Mouse (Mus musculus) left cerebral cortex, adult 9 months (tissue): ENCODE measurements at regions not wholly inside any gene's neighbourhood (a gene's known extent, or its start where the extent isn't known, plus 50 kb on each side); places are given as distances from the start of the nearest gene placed in this dataset.

Source experiments
- DNase-seq, 2 experiments: peaks; one replicate each; pipeline ENCODE4 v3.0.0; 2022; ENCODE audit warnings: low spot score in 2 of 2

GRCm38 (mm10) chr9:61089066-61089686 is 283.0 kb upstream of the Tle3 start:
- no peak for DNase-seq

- no peak for DNase-seq
Measured at GRCm38 (mm10) chr9:61091036-61091435, 281.1 kb upstream of the Tle3 start.

- DNase-seq: peak; percentile 44 to 77
Measured at GRCm38 (mm10) chr9:61092834-61093479, 279.2 kb upstream of the Tle3 start.

GRCm38 (mm10) chr9:61095069-61095775 is 276.9 kb upstream of the Tle3 start:
- no peak for DNase-seq

- no peak for DNase-seq
Measured at GRCm38 (mm10) chr9:61101741-61102450, 270.3 kb upstream of the Tle3 start.

GRCm38 (mm10) chr9:61102451-61103358 is 269.5 kb upstream of the Tle3 start:
- no peak for DNase-seq

GRCm38 (mm10) chr9:61105550-61106280 is 266.5 kb upstream of the Tle3 start:
- peak in 1 of 2 experiments; percentile 20 for DNase-seq

GRCm38 (mm10) chr9:61109519-61110285 is 262.5 kb upstream of the Tle3 start:
- DNase-seq: no peak

GRCm38 (mm10) chr9:61111206-61111605 is 261.0 kb upstream of the Tle3 start:
- no peak for DNase-seq

GRCm38 (mm10) chr9:61111733-61112415 is 260.3 kb upstream of the Tle3 start:
- no peak for DNase-seq

- DNase-seq: no peak
Measured at GRCm38 (mm10) chr9:61119252-61119651, 252.9 kb upstream of the Tle3 start.

- DNase-seq: no peak
Measured at GRCm38 (mm10) chr9:61120531-61120930, 251.6 kb upstream of the Tle3 start.

GRCm38 (mm10) chr9:61120931-61121391 is 251.2 kb upstream of the Tle3 start:
- no peak for DNase-seq

GRCm38 (mm10) chr9:61123431-61123830 is 248.7 kb upstream of the Tle3 start:
- DNase-seq: no peak

GRCm38 (mm10) chr9:61125769-61126168 is 246.4 kb upstream of the Tle3 start:
- no peak for DNase-seq

- no peak for DNase-seq
Measured at GRCm38 (mm10) chr9:61128077-61128476, 244.1 kb upstream of the Tle3 start.

GRCm38 (mm10) chr9:61129186-61129585 is 243.0 kb upstream of the Tle3 start:
- DNase-seq: no peak

GRCm38 (mm10) chr9:61130877-61131276 is 241.3 kb upstream of the Tle3 start:
- no peak for DNase-seq

- DNase-seq: no peak
Measured at GRCm38 (mm10) chr9:61135263-61135882, 236.8 kb upstream of the Tle3 start.
